Mouse (Mus musculus): Measurements from ENCODE around the gene Kif21b. TPM values are rescaled to one million over a fixed set of nuclear protein-coding genes. Genes with fewer than 3 reads are reported as not detected.

The Kif21b gene
- polyA plus RNA-seq, 1 experiment from 2014 or later: 1.1 TPM

DNA sequence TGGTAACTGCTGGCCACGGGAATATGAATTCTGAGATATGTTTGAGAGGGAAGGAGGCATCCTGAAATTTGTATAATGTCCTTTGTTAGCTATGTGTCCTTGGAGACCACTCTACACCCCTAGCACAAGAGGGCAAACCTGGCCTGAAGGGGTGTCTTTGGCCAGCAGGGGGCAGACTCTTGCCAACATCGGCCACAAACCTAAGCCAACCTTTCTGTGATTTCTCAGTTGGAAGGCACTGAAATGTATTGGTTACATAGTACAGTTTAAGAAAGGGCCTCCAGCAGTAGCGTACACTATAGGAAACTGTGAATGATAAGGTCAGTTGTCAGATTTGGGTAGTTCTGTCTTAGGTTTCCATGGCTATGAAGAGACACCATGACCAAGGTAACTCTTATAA is 15.0 kb upstream of the Kif21b start:
- ATAC-seq (ENCODE audit: low read depth): no peak
- H3K27ac ChIP-seq: no peak overlapping the region
- no peak overlapping the region for H3K9ac ChIP-seq
- WGBS (ENCODE audit: insufficient replicate concordance): 10% methylated on average over 3 of the region's 3 CpGs
- H3K9me3 ChIP-seq (replicated peaks): no peaks in the 10 kb centered on the region
- DNase-seq: peak; percentile 34
- H3K36me3 ChIP-seq: no peaks in the 10 kb centered on the region
- no peaks in the 10 kb centered on the region for H3K27me3 ChIP-seq
- H3K4me2 ChIP-seq: no peak overlapping the region
- no peak overlapping the region for H3K4me3 ChIP-seq (replicated peaks)
- H3K4me1 ChIP-seq (replicated peaks): peaks cover 16% of the 10 kb centered on the region

DNA sequence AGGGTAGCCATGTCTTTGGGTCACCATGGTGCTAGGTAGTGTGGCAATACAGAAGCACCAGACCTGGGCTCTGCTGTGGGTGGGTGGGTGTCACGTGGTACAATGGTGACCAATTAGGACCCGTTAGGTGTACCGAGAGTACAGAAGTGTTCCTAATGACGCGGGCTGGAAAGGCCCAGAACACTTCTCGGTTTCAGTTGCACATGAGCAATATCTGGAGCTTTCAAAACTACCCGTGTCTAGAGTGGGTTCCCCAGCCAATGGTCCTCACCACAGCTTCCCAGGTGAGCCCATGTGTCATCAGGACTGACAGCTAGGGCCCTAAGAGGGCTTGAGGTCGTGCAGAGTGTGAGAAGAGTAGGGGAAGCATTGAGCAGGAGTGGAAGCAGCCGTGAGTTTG is 14.1 kb upstream of the Kif21b start:
- Histone ChIP-seq H3K4me2 (no peak overlapping the region), H3K27me3 (no peaks in the 10 kb centered on the region), H3K9ac (no peak overlapping the region), H3K4me1 (replicated peaks) (peaks cover 16% of the 10 kb centered on the region), H3K4me3 (replicated peaks) (no peak overlapping the region), H3K9me3 (replicated peaks) (no peaks in the 10 kb centered on the region), H3K27ac (no peak overlapping the region), H3K36me3 (no peaks in the 10 kb centered on the region)
- ATAC-seq (ENCODE audit: low read depth) (no peak), DNase-seq (no peak)
- WGBS (ENCODE audit: insufficient replicate concordance): 68% methylated on average over 9 of the region's 9 CpGs

DNA sequence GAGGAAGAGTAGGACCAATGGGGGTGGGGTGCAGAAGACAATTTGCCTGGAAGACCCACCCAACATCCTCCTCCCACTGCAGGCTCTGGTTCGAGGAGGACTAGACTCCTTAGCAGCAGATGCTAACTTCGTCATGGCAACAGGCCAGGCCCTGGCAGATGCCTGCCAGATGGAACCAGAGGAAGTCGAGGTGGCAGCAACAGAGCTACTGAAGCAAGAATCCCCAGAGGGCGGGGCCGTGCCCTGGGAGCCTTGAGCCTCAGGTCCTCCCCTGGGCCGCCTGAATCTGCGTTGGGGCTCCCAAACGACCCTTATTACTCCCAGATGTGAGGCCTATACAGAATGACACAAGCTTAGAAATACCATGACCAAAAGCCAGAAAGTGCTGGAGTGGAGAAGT is 12.3 kb upstream of the Kif21b start:
- Histone ChIP-seq H3K4me2 (no peak overlapping the region), H3K9me3 (replicated peaks) (no peaks in the 10 kb centered on the region), H3K4me1 (replicated peaks) (peaks cover 16% of the 10 kb centered on the region), H3K36me3 (no peaks in the 10 kb centered on the region), H3K4me3 (replicated peaks) (no peak overlapping the region), H3K27ac (no peak overlapping the region), H3K9ac (no peak overlapping the region), H3K27me3 (no peaks in the 10 kb centered on the region)
- WGBS (ENCODE audit: insufficient replicate concordance): 48% methylated on average over 8 of the region's 8 CpGs
- DNase-seq: no peak
- no peak for ATAC-seq (ENCODE audit: low read depth)

DNA sequence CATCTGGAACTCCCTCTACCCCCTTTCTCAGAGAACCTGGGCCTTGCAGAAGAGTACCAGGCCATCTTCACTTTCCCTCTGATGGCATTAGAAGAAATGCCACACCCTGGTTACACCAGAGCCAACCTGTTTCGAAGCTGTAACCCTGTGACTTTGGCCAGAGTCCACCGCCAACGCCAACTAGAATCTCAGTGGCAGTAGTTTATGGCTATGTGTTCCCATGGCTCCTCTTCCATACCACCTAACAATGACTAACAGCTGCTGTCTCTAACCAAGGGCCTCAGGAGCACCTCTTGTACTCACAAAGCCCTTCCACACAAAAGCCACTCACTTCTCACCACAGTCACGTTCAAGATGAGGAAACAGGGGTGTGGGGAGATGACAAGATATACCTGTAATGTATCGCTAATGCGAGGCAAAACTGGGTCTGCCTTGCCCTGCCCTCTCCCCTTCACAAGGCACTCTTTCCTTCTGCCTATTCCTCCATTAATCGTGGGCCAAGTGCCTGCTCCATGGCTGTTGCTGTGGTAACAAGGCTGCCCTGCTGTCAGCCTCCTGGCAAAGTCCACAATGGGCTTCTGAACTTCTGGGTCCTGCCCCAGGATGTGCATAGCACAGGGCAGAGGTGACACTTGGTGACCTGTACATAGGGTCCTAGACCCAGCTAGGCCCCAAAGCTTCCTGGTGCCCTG is 11.5 kb upstream of the Kif21b start:
- Histone ChIP-seq H3K27me3 (no peaks in the 10 kb centered on the region), H3K36me3 (no peaks in the 10 kb centered on the region), H3K4me1 (replicated peaks) (peaks cover 19% of the 10 kb centered on the region), H3K4me2 (no peak overlapping the region), H3K27ac (no peak overlapping the region; the same call in 1 of the 2 replicates), H3K9me3 (replicated peaks) (no peaks in the 10 kb centered on the region), H3K9ac (no peak overlapping the region), H3K4me3 (replicated peaks) (no peak overlapping the region)
- DNase-seq (no peak), ATAC-seq (ENCODE audit: low read depth) (no peak)
- 64% methylated on average over 7 of the region's 7 CpGs for WGBS (ENCODE audit: insufficient replicate concordance)

DNA sequence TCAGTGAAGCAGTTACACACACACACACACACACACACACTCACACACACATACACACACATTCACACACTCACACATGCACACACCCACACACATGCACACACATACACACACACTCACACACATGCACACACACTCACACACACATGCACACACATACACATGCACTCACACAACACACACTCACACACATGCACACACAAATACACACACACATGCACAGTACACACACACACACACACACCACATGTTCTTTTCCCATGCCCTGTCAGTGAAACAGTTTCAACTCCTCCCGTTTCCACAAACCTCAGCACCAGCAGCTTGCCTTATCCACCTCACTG is 11.0 kb upstream of the Kif21b start:
- no peak overlapping the region for H3K4me3 ChIP-seq (replicated peaks)
- no peak overlapping the region for H3K27ac ChIP-seq
- WGBS (ENCODE audit: insufficient replicate concordance): 3% methylated on average over 1 of the region's 1 CpGs
- H3K4me2 ChIP-seq: no peak overlapping the region
- H3K36me3 ChIP-seq: no peaks in the 10 kb centered on the region
- H3K27me3 ChIP-seq: no peaks in the 10 kb centered on the region
- ATAC-seq (ENCODE audit: low read depth) (0 out of 2 replicates have a peak, but pooled peaks have one; percentile 8), DNase-seq (no peak)
- H3K9me3 ChIP-seq (replicated peaks): no peaks in the 10 kb centered on the region
- H3K4me1 ChIP-seq (replicated peaks): peaks cover 19% of the 10 kb centered on the region
- H3K9ac ChIP-seq: no peak overlapping the region

DNA sequence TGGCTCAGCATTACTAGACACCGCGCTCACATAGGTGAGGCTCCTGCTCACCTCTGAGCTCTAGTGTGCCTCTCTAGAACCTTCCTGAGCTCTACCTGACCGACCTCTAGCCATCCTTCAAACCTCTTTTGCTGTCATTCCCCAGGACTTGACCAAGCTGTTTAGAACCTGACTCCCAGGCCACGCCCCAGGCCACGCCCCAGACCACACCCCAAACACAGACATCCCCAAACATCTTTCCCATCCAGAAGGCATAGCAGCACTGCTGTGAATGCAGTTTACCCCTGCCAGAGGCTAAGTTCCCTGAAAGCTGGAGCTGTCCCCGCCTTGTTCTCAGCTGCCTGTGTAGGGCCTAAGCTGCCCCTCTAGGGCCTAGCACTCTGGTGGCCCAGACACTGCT is 10.4 kb upstream of the Kif21b start:
- Histone ChIP-seq H3K9ac (no peak overlapping the region), H3K27me3 (no peaks in the 10 kb centered on the region), H3K4me1 (replicated peaks) (peaks cover 19% of the 10 kb centered on the region), H3K9me3 (replicated peaks) (no peaks in the 10 kb centered on the region), H3K36me3 (no peaks in the 10 kb centered on the region), H3K27ac (no peak overlapping the region), H3K4me3 (replicated peaks) (no peak overlapping the region), H3K4me2 (no peak overlapping the region)
- ATAC-seq (ENCODE audit: low read depth) (peak; percentile 29), DNase-seq (peak; percentile 53)
- WGBS (ENCODE audit: insufficient replicate concordance): 36% methylated on average over 6 of the region's 6 CpGs

DNA sequence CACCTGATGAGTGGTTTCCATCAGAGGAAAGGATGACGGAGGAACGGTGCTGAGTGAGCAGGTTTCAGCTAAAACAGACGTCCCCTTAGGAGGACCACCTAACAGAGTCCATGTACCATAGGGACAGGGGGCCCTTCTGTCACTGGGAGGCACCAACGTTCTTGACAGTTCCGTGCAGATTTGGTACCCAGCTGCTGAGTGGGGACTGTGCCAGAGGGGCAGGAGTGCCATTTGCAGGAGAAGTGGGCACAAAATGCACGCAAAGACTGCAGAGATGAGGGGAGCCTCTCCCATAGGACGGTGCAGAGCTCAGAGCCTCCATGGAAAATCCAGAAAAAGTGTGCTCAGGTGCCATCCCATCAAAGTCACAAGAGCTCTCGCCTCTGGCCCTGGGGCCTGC is 9.2 kb upstream of the Kif21b start:
- Histone ChIP-seq H3K27me3 (no peaks in the 10 kb centered on the region), H3K27ac (no peak overlapping the region), H3K4me3 (replicated peaks) (no peak overlapping the region), H3K4me1 (replicated peaks) (peaks cover 30% of the 10 kb centered on the region), H3K36me3 (no peaks in the 10 kb centered on the region), H3K4me2 (no peak overlapping the region), H3K9ac (no peak overlapping the region), H3K9me3 (replicated peaks) (no peaks in the 10 kb centered on the region)
- no peak for ATAC-seq (ENCODE audit: low read depth)
- WGBS (ENCODE audit: insufficient replicate concordance): 71% methylated on average over 8 of the region's 8 CpGs
- no peak for DNase-seq

DNA sequence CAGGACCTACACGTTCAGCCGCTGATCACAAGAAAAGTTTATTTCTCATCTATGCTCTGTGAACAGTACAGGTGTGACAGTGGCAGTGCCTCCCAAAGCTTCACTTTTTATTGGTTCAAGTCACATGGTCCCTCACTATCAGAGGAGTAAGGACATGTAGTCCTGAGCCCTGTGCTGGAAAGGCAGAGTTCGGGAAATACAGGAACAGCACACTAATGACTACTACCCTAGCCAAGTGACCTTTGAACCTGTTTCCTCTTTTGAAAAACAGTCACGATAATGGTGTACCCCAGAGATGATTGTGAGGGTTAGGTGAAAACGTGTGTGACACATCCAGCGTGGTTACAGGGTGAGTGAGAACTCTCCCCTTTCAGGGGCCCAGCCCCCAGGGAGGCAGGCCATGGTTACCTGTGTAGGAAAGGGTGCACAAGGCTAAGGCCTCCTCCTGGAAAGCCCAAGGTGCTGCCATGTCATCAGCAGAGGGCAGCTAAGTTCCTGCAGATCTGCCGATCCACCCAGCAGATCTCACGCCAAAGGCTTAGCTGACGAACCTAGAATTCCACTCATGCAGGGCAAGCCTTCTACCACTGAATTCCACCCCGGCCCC is 4.9 kb upstream of the Kif21b start:
- WGBS (ENCODE audit: insufficient replicate concordance): 58% methylated on average over 10 of the region's 10 CpGs
- Histone ChIP-seq H3K4me2 (no peak overlapping the region), H3K9me3 (replicated peaks) (no peaks in the 10 kb centered on the region), H3K36me3 (no peaks in the 10 kb centered on the region), H3K4me3 (replicated peaks) (no peak overlapping the region), H3K27me3 (no peaks in the 10 kb centered on the region), H3K27ac (no peak overlapping the region), H3K4me1 (replicated peaks) (peaks cover 49% of the 10 kb centered on the region), H3K9ac (no peak overlapping the region)
- ATAC-seq (ENCODE audit: low read depth) (no peak), DNase-seq (no peak)

DNA sequence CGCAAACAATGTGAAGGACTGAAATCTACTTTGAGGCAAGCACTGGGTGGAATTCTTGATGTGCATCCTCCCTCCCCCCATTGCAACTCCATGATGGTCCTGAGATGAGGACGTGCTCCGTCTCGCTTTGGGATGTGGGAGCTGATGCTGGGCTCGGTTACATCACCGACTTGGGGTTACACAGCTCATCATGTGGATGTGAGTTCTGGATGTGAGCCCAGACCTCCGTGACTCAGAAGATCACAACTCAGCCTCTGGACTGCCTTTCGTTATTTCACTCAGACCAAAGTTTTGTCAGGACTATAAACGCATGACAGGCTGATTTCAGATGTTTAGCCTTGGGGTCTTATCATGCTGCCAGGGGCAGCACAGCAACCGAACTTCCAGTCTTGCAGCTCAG is 4.3 kb upstream of the Kif21b start:
- DNase-seq: no peak
- WGBS (ENCODE audit: insufficient replicate concordance): 57% methylated on average over 10 of the region's 10 CpGs

DNA sequence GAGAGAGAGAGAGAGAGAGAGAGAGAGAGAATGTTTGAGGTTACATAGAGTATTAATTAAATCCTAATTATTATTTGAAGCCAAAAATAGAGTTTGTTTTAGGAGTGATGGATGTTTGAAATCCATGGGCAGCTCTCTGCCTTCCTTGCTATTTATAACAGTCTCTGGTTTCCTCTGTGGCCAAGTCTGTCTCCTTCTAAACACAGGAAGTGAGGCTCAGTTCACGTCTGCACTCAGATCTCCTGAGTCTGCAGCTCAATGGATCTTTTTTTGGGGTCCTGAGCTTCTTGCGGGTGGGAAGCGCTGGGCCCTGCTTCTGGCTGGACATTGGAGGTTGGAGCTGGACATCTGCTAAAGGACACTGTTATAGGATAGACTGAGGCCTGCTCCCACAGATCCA is 3.3 kb upstream of the Kif21b start:
- no peak for ATAC-seq (ENCODE audit: low read depth)
- H3K9ac ChIP-seq: no peak overlapping the region
- no peak for DNase-seq
- no peaks in the 10 kb centered on the region for H3K27me3 ChIP-seq
- no peak overlapping the region for H3K4me2 ChIP-seq
- H3K27ac ChIP-seq: peak overlapping the region; percentile 44; the same call in 1 of the 2 replicates
- 25% methylated on average over 3 of the region's 3 CpGs for WGBS (ENCODE audit: insufficient replicate concordance)
- no peak overlapping the region for H3K4me3 ChIP-seq (replicated peaks)
- H3K4me1 ChIP-seq (replicated peaks): peaks cover 65% of the 10 kb centered on the region
- no peaks in the 10 kb centered on the region for H3K9me3 ChIP-seq (replicated peaks)
- H3K36me3 ChIP-seq: no peaks in the 10 kb centered on the region

More for the DNA sequence above, 4.3 kb upstream of the Kif21b start:
- no peaks in the 10 kb centered on the region for H3K27me3 ChIP-seq
- no peaks in the 10 kb centered on the region for H3K9me3 ChIP-seq (replicated peaks)
- H3K27ac ChIP-seq: no peak overlapping the region
- H3K4me2 ChIP-seq: no peak overlapping the region
- no peak overlapping the region for H3K9ac ChIP-seq
- H3K36me3 ChIP-seq: no peaks in the 10 kb centered on the region
- H3K4me1 ChIP-seq (replicated peaks): peaks cover 55% of the 10 kb centered on the region
- H3K4me3 ChIP-seq (replicated peaks): no peak overlapping the region
- ATAC-seq (ENCODE audit: low read depth): no peak

DNA sequence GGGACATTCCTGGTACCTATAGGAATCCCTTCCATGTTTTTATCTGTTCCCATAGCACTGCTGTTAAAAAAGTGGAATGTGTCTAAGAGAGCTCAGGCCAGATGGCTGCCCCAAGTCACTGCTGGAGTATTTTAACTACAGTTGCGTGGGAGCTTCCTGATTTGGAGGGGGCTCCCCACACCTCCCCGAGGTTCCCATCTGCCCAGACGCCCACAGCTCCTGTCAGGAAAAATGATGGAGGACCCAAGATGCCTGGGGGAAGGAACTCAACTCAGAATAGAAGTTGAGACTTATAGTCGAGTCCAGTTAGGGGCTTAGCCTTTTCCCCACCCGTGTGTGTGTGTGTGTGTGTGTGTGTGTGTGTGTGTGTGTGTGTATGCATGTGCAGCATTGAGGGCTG is 2.8 kb upstream of the Kif21b start:
- Histone ChIP-seq H3K27ac (peak overlapping the region; percentile 44; the same call in 1 of the 2 replicates), H3K9me3 (replicated peaks) (no peaks in the 10 kb centered on the region), H3K27me3 (no peaks in the 10 kb centered on the region), H3K4me2 (no peak overlapping the region), H3K4me3 (replicated peaks) (no peak overlapping the region), H3K9ac (no peak overlapping the region), H3K4me1 (replicated peaks) (peaks cover 71% of the 10 kb centered on the region), H3K36me3 (no peaks in the 10 kb centered on the region)
- WGBS (ENCODE audit: insufficient replicate concordance): 35% methylated on average over 5 of the region's 5 CpGs
- DNase-seq (no peak), ATAC-seq (ENCODE audit: low read depth) (no peak)
